ENCODE assay signal across 12 mouse cellular contexts in genomic region chr7:110379335-110379914, GRCm38 (mm10).
DNase-seq lines count a peak whose midpoint lies in the region; ATAC-seq lines count a peak whose summit lies in the region.
"Had no signal": no experiment of that assay in that cellular context is flagged by ENCODE, and none has a peak within 500 bp of the region (broad histone marks: within the 10 kb centered on the region; RNA-seq: fewer than 3 reads in every experiment).

No protein-coding gene starts in this region.

- H3K4me3 ChIP-seq in midbrain, embryonic 11.5 days (ENCODE audit: low read depth, low read length), result no peak overlapping the region
- no peak overlapping the region for H3K4me3 ChIP-seq in midbrain, embryonic 16.5 days (ENCODE audit: low read depth, low read length)
- H3K4me3 ChIP-seq: embryonic facial prominence, embryonic 10.5 days; forebrain, embryonic 13.5 days; liver, embryonic 13.5 days had no signal

- no peaks in the 10 kb centered on the region for H3K36me3 ChIP-seq in midbrain, embryonic 11.5 days (ENCODE audit: control insufficient read depth, insufficient read depth, low read length)
- H3K36me3 ChIP-seq in midbrain, embryonic 16.5 days (ENCODE audit: control insufficient read depth, insufficient read depth, low read length), result peaks cover 6% of the 10 kb centered on the region
- H3K36me3 ChIP-seq: liver, embryonic 13.5 days had no signal

- no peaks in the 10 kb centered on the region for H3K27me3 ChIP-seq in midbrain, embryonic 11.5 days (ENCODE audit: control insufficient read depth, insufficient read depth, low read length)
- H3K27me3 ChIP-seq in midbrain, embryonic 16.5 days (ENCODE audit: control insufficient read depth, insufficient read depth, low read depth, low read length), result no peaks in the 10 kb centered on the region
- H3K27me3 ChIP-seq: forebrain, embryonic 13.5 days; liver, embryonic 13.5 days had no signal

- no peak overlapping the region for H3K27ac ChIP-seq in midbrain, embryonic 11.5 days (ENCODE audit: low read depth, low read length)
- H3K27ac ChIP-seq in midbrain, embryonic 16.5 days (ENCODE audit: low read length), result no peak overlapping the region
- H3K27ac ChIP-seq: embryonic facial prominence, embryonic 10.5 days; forebrain, embryonic 13.5 days; liver, embryonic 13.5 days had no signal

- no peak overlapping the region for H3K4me2 ChIP-seq in midbrain, embryonic 11.5 days
- no peak overlapping the region for H3K4me2 ChIP-seq in midbrain, embryonic 16.5 days (ENCODE audit: low read length)
- H3K4me2 ChIP-seq: forebrain, embryonic 13.5 days; liver, embryonic 13.5 days had no signal

- DNase-seq in adrenal gland, adult 2 months, result peak; percentile 27
- no peak for DNase-seq in adrenal gland, postnatal 25 days
- peak; percentile 45 for DNase-seq in midbrain, embryonic 11.5 days (ENCODE audit: low spot score, missing footprints)
- peak; percentile 15 to 18 for DNase-seq in frontal cortex, postnatal 10 days (ENCODE audit: low spot score in 2 of 2)
- no peak for DNase-seq in testis, postnatal 14 days (ENCODE audit: low spot score)
- DNase-seq: liver, embryonic 13.5 days had no signal

- no peaks in the 10 kb centered on the region for H3K4me1 ChIP-seq in midbrain, embryonic 11.5 days (ENCODE audit: control insufficient read depth, insufficient read depth, low read length)
- H3K4me1 ChIP-seq in midbrain, embryonic 16.5 days (ENCODE audit: control insufficient read depth, insufficient read depth, low read length), result no peaks in the 10 kb centered on the region
- H3K4me1 ChIP-seq: embryonic facial prominence, embryonic 10.5 days; forebrain, embryonic 13.5 days; liver, embryonic 13.5 days had no signal

- H3K9me3 ChIP-seq in midbrain, embryonic 11.5 days (ENCODE audit: control insufficient read depth, low read length), result no peaks in the 10 kb centered on the region
- H3K9me3 ChIP-seq in midbrain, embryonic 16.5 days (replicated peaks; ENCODE audit: control insufficient read depth, low read length, poor library complexity, severe bottlenecking), result no peaks in the 10 kb centered on the region
- H3K9me3 ChIP-seq: embryonic facial prominence, embryonic 10.5 days; forebrain, embryonic 13.5 days; liver, embryonic 13.5 days had no signal

- ATAC-seq in midbrain, embryonic 11.5 days (ENCODE audit: low FRiP score), result no peak
- ATAC-seq in midbrain, embryonic 16.5 days, result no peak
- ATAC-seq in megakaryocyte progenitor cell, adult 5-6 weeks (replicated peaks; ENCODE audit: poor library complexity), result peak; percentile 68
- ATAC-seq in erythroblast, adult 5-6 weeks (replicated peaks; ENCODE audit: low FRiP score, poor library complexity, severe bottlenecking), result no peak
- ATAC-seq: forebrain, embryonic 13.5 days; intestine, postnatal 0 days had no signal

- WGBS in midbrain, embryonic 11.5 days, result 81% methylated on average over 10 of the region's 10 CpGs
- 79% methylated on average over 10 of the region's 10 CpGs for WGBS in midbrain, embryonic 16.5 days

- no peak overlapping the region for H3K9ac ChIP-seq in midbrain, embryonic 11.5 days (ENCODE audit: low read length)
- H3K9ac ChIP-seq in midbrain, embryonic 16.5 days (ENCODE audit: low read depth, low read length), result no peak overlapping the region
- H3K9ac ChIP-seq: forebrain, embryonic 13.5 days; liver, embryonic 13.5 days had no signal

Comparison
In these comparisons a context has a peak if more than half of its experiments do, and no peak if none do; other contexts are left out.
1. DNase-seq: peak in adrenal gland, adult 2 months (single experiment), midbrain, embryonic 11.5 days (single experiment) and frontal cortex, postnatal 10 days (2 of 2); none in adrenal gland, postnatal 25 days (single experiment) and testis, postnatal 14 days (single experiment).